Mouse (Mus musculus) frontal cortex, postnatal 25 days (tissue): Measurements from ENCODE around the gene Cyld.
"Not testable (repeated sequence)": the region's sequence is repeated elsewhere in the genome, so short reads cannot be mapped to it uniquely, and the experiment has no call there.

Source experiments
- DNase-seq, 2 experiments: peaks; one replicate each; pipeline ENCODE4 v3.0.0; 2022; ENCODE audit warnings: low spot score in 2 of 2

The Cyld gene

GRCm38 (mm10) chr8:88696721-88697641 is at the start of gene Cyld:
Gene Cyld, plus strand, starts transcription at chr8:88697028.
- peak; percentile 92 to 97 for DNase-seq

GRCm38 (mm10) chr8:88648322-88648721 is 48.5 kb upstream of the Cyld start:
- DNase-seq, result no peak

- no peak for DNase-seq
These were observed 46.7 kb upstream of the Cyld start for GRCm38 (mm10) chr8:88650016-88650708.

GRCm38 (mm10) chr8:88651122-88651521 is 45.7 kb upstream of the Cyld start:
- DNase-seq, result not testable (repeated sequence)

GRCm38 (mm10) chr8:88655334-88655733 is 41.5 kb upstream of the Cyld start:
- no peak for DNase-seq

GRCm38 (mm10) chr8:88659873-88660272 is 37.0 kb upstream of the Cyld start:
- no peak for DNase-seq

GRCm38 (mm10) chr8:88662401-88662821 is 34.4 kb upstream of the Cyld start:
- no peak for DNase-seq

GRCm38 (mm10) chr8:88664121-88664520 is 32.7 kb upstream of the Cyld start:
- DNase-seq, result no peak

GRCm38 (mm10) chr8:88664947-88665346 is 31.9 kb upstream of the Cyld start:
- no peak for DNase-seq

- no peak for DNase-seq
These were observed 30.4 kb upstream of the Cyld start for GRCm38 (mm10) chr8:88666435-88666834.

- peak in 1 of 2 experiments; percentile 26 for DNase-seq
These were observed 28.3 kb upstream of the Cyld start for GRCm38 (mm10) chr8:88668400-88669086.

GRCm38 (mm10) chr8:88670782-88671181 is 26.0 kb upstream of the Cyld start:
- no peak for DNase-seq

- DNase-seq, result no peak
These were observed 25.3 kb upstream of the Cyld start for GRCm38 (mm10) chr8:88671575-88671974.

- DNase-seq, result no peak
These were observed 23.0 kb upstream of the Cyld start for GRCm38 (mm10) chr8:88673859-88674258.

- DNase-seq, result no peak
These were observed 21.3 kb upstream of the Cyld start for GRCm38 (mm10) chr8:88675372-88676165.

- no peak for DNase-seq
These were observed 19.8 kb upstream of the Cyld start for GRCm38 (mm10) chr8:88677071-88677470.

- DNase-seq, result no peak
These were observed 16.3 kb upstream of the Cyld start for GRCm38 (mm10) chr8:88680566-88680965.

- DNase-seq, result no peak
These were observed 15.8 kb upstream of the Cyld start for GRCm38 (mm10) chr8:88681046-88681445.

GRCm38 (mm10) chr8:88683656-88684289 is 13.1 kb upstream of the Cyld start:
- no peak for DNase-seq

- DNase-seq, result no peak
These were observed 10.5 kb upstream of the Cyld start for GRCm38 (mm10) chr8:88686226-88686905.
